Comparison of ENCODE assay signal across 9 mouse cellular contexts in the genomic region with DNA sequence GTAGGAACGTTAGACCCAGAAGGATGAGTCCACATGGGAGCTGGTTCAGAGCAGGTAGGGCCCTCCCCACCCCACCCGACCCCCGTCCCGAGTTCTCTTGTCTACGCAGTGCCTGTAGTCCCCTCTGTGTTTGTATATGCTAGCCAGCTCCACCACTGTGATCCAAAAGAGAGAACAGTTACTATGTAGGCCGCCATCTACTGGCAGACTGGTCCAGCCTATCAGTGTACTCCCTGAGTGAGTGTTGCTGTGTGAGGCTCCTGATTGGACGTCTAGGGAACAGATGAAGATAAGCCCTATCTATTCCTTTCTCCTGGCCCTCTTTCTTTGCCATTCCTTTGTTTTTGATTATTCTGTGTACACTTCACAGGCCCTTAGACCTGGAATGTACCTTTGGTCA.
DNase-seq lines count a peak whose midpoint lies in the region; ATAC-seq lines count a peak whose summit lies in the region.
"Had no signal": no experiment of that assay in that cellular context is flagged by ENCODE, and none has a peak within 500 bp of the region (broad histone marks: within the 10 kb centered on the region; RNA-seq: fewer than 3 reads in every experiment).

No protein-coding gene starts in this region.

- DNase-seq in embryo, embryonic 10.5 days (ENCODE audit: low spot score): peak; percentile 42
- DNase-seq in embryo, embryonic 11 days: no peak
- peak; percentile 80 for DNase-seq in CD4-positive, CD25-positive, alpha-beta regulatory T cell, adult 2 months (ENCODE audit: low read depth, low spot score)
- DNase-seq in heart, postnatal 4 days: peak; percentile 37
- DNase-seq in thymus, postnatal 4 days: peak; percentile 46
- no peak for DNase-seq in gastrocnemius, postnatal 4 days (ENCODE audit: low spot score in 2 of 2)
- no peak for DNase-seq in cerebellum, postnatal 4 days (ENCODE audit: low spot score in 2 of 2)

- H3K27me3 ChIP-seq in lung, embryonic 15.5 days: no peaks in the 10 kb centered on the region; the same call in 1 of the 2 replicates

- H3K36me3 ChIP-seq in lung, embryonic 15.5 days: no peaks in the 10 kb centered on the region
- H3K36me3 ChIP-seq: G1E had no signal

- no peak overlapping the region for H3K4me3 ChIP-seq in lung, embryonic 15.5 days

- peak; percentile 62; the same call in 1 of the 2 replicates for ATAC-seq in lung, embryonic 15.5 days (ENCODE audit: borderline replicate concordance, extremely low read depth, low FRiP score, low TSS enrichment)

- H3K9me3 ChIP-seq in lung, embryonic 15.5 days: no peaks in the 10 kb centered on the region

- no peak overlapping the region for H3K27ac ChIP-seq in lung, embryonic 15.5 days

- no peak overlapping the region for H3K9ac ChIP-seq in lung, embryonic 15.5 days

- 41% methylated on average over 7 of the region's 7 CpGs for WGBS in lung, embryonic 15.5 days

- H3K4me2 ChIP-seq in lung, embryonic 15.5 days: no peak overlapping the region

- H3K4me1 ChIP-seq in lung, embryonic 15.5 days: 0 out of 2 replicates have a peak, but pooled peaks cover 5% of the 10 kb centered on the region

Comparison
In these comparisons a context has a peak if more than half of its experiments do, and no peak if none do; other contexts are left out.
1. DNase-seq: peak in embryo, embryonic 10.5 days (single experiment), CD4-positive, CD25-positive, alpha-beta regulatory T cell, adult 2 months (single experiment), heart, postnatal 4 days (single experiment) and thymus, postnatal 4 days (single experiment); none in embryo, embryonic 11 days (single experiment), gastrocnemius, postnatal 4 days (0 of 2) and cerebellum, postnatal 4 days (0 of 2).